Mouse (Mus musculus): ENCODE measurements around the gene Cdc42ep5.
A peak's percentile ranks its signal among the peaks of the same experiment; 100 is the strongest.

The Cdc42ep5 gene

DNA sequence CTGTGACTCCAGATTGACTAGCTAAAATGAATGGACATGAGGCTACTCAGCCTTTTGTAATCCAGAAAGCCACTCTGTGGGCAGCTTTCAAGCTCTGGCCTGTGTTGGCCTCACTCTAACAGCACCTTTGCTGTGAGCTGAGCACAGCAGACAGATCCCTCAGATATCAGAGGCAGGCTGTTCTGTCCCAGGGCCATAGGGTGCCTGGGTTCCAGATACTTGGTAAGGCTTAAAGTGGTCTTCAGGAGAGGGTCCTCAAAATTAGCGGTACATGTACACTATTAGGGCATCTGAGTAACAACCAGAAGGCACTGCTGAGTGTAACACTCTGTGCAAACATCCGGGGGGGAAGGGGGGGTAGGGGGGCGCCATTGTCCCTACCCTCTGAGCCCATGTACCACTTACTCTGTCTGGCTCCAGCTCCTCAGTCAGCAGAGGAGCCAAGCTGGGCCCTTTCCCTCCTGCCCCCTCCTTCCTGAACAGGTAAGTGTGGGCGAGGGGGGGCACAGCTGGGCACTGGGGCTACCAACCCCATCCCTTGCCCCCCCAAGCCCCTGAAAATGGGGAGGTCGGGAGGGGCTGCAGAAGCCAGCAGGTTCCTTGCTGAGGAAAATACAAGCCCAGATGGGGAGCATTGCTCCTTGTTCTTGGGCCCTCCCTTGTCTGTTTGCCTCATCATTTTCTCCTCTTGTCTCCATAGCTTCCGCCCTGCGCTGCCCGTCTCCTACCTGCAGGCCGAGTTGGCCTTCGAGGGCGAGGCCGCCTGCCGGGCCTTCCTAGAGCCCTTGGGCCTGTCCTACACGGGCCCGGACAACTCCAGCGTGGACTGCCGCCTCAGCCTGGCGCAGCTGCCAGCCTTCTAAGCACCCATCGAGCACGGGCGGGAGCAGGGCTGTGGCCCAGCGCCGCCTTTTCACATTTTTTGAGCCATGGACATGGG is 18.1 kb downstream of the Cdc42ep5 start:
- no peak for DNase-seq (ENCODE audit: extremely low spot score, low read depth, low spot score)

DNA sequence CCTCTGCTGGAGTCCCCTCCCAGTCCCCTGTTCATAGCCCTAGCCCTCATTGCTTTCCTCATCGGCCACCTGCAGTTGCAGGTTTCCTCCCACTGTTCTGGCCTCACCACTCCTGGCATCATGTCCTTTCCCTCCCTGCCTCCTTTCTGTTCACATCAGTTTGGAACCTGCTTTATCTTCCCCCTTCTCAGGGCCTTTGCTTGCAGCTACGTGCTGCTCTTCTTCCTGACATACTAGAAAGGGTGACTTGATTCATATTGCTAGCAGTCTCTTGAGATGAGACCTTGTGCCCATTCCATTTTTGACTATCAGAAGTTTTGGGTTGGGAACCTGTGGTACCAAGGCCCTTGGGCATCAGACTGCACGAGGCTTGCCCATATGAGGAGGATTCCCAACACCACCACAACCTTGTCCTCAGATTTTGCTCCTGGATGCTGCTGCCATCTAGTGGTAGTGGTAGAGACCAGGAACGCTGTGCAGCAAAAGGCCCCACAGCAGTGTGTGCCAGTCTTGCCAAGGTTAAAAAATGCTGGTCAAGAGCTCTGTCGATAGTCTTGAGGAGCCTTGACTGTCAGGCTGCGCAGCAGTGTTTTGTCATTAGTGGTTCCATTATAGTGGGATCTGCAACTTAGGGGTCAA is 19.0 kb downstream of the Cdc42ep5 start:
- no peak for DNase-seq (ENCODE audit: extremely low spot score, low read depth, low spot score)

DNA sequence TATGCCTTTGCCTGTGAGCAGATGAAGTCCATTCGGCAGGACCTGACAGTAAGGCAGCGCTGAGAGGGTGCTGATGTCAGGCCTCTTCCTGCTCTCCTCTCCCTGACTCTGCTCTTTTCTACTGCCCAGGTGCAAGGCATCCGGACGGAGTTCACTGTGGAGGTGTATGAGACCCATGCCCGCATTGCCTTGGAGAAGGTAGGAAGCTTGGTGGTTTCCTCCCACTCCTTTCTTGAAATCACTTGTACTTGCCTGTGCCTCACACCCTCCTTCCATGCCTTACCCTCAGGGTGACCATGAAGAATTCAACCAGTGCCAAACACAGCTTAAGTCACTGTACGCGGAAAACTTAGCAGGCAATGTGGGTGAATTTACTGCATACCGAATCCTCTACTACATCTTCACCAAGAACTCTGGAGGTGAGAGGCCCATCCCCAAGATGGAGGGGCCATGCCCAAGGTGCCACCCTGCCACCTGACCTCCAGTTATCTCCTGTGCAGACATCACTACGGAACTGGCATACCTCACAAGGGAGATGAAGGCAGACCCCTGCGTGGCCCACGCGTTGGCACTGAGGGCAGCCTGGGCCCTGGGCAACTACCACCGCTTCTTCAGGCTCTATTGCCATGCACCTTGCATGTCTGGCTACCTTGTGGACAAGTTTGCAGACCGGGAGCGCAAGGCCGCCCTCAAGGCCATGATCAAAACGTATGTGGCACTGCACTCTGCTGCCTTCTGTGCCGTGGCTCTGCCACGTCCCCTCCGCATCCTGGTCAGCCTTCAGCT is 19.7 kb downstream of the Cdc42ep5 start:
- no peak for DNase-seq (ENCODE audit: extremely low spot score, low read depth, low spot score)

DNA sequence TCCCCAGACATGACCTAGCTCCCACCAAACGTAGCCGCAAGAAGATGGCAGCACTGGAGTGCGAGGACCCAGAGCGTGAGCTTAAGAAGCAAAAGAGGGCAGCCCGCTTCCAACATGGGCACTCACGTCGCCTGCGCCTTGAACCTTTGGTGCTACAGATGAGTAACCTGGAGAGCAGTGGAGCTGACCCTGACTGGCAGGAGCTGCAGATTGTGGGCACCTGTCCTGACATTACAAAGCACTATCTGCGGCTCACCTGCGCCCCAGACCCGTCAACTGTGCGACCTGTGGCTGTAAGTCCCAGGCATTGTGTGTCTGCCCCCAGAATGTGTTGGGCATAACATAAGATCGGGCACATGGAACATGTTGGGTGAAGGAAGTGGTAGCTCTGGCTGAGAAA is 20.6 kb downstream of the Cdc42ep5 start:
- no peak for DNase-seq (ENCODE audit: extremely low spot score, low read depth, low spot score)

DNA sequence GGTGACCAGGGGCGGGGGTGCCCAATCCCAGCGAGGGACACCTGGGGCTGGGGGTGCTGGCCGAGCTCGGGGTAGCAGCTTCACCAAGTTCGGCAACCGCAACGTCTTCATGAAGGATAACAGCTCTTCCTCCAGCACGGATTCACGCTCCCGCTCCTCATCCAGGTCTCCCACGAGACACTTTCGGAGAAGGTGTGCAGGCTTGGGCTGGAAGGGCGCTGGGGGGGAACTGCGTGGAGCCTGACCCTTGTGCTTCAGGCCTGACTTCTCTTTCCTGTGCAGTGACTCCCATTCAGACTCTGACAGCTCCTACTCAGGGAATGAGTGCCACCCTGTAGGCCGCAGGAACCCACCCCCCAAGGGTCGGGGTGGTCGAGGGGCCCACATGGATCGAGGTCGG is 21.2 kb downstream of the Cdc42ep5 start:
- DNase-seq (ENCODE audit: extremely low spot score, low read depth, low spot score) = no peak

DNA sequence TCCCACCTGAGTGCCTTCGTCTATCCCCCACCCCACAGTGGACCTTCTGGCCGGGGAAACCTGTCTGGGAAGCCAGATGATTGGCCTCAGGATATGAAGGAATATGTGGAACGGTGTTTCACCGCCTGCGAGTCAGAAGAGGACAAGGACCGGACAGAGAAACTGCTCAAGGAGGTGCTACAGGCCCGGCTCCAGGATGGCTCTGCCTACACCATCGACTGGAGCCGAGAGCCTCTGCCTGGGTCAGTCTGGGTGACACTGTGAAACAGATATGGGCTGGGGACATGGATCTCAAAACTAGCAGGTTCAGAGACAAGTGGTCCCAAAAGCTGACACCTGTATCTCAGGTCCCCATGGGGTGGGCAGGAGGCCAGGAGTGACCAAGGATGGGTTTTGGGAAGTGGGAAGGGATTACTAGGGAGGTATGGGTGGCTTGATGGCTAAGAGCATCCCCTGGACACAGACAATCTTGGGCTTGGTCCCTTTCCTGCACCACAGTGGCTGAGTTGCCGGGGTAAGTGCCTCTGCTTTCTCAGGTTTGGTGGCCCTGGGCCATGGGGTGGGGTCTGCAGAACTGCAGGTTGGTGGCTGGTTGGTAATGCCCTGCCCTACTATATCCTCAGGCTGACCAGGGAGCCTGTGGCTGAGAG is 21.7 kb downstream of the Cdc42ep5 start:
- DNase-seq (ENCODE audit: extremely low spot score, low read depth, low spot score) = no peak

DNA sequence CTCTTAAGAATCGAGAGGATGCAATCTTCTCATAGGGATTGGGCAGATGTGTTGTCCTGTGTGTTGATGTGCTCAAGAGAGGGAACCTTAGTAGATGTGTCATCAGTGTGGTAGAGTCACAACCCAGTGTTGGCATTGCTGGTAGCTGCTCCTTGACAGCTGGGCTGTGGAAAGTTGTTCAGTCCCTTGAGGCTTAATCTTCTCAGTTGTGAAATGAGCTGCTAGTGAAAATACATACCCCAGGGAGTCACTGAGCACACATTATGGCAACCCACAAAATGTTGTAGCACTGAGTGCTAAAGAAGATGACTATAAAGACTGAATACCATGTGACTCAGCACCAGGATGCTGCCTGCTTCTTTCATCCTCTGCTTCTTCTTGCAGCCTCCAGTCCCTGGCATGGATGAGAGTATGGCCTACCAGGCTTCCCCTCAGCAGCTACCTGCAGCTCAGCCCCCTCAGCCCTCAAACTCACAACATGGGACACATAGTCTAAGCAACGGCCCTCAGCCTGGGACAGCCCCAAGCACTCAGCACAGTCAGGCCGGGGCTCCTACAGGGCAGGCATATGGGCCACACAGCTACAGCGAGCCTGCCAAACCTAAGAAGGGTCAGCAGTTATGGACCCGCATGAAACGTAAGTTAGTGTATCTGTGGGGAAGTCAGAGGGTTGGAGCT is 22.9 kb downstream of the Cdc42ep5 start:
- DNase-seq (ENCODE audit: extremely low spot score, low read depth, low spot score) = no peak

DNA sequence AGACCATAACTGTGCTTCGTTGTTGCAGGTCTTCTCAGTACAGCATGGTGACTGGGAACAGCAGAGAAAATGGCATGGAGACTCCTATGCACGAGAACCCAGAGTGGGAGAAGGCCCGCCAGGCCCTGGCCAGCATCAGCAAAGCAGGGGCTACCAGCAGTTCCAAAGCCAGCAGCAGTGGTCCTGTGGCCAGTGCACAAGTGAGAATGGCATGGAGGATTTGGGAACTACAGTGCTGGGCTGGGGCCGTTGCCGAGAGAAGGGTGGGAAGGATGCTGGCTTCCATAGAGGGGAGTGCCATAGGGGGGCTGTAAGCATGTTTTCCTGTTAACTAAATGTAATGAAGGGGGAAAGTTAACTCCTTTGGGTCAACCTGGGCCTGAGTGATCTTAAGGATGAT is 25.3 kb downstream of the Cdc42ep5 start:
- no peak for DNase-seq (ENCODE audit: extremely low spot score, low read depth, low spot score)

DNA sequence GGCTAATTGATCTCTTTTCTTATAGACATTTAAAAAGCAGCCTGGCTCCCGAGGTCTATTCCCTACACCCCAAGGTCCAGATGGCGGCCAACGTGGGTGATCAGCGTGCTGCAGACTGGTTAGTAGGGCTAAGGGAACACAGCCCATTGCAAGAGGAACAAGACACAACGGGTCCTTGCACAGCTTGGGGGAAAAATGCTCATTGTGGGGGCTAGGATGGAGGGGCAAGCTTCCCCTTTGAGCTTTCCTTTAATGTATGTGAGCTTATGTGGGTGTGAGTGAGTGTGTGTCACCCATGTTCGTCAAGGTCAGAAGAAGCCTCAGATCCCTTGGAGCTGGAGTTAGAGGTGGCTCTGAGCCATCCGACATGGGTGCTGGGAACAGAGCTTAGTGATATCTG is 26.0 kb downstream of the Cdc42ep5 start:
- no peak for DNase-seq (ENCODE audit: extremely low spot score, low read depth, low spot score)

DNA sequence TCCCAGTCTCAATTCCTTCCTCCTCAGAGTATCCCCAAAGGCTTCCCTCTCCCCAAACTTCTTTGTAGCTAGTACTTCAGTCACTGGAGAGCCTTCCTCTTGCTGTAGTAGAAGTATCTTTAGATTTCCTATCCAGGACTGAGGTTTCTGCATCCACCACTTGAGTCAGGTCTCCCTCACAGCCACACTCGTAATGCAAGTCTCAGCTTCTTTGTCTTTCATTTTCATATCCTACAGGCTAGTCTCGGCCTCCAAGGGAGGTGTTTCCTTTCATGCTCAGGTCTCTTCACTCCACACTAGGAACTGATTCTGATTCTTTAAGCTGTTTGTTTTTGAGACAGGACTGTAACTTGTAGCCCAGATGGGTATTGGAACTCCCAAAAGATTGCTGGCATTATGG is 26.5 kb downstream of the Cdc42ep5 start:
- DNase-seq (ENCODE audit: extremely low spot score, low read depth, low spot score) = no peak

DNA sequence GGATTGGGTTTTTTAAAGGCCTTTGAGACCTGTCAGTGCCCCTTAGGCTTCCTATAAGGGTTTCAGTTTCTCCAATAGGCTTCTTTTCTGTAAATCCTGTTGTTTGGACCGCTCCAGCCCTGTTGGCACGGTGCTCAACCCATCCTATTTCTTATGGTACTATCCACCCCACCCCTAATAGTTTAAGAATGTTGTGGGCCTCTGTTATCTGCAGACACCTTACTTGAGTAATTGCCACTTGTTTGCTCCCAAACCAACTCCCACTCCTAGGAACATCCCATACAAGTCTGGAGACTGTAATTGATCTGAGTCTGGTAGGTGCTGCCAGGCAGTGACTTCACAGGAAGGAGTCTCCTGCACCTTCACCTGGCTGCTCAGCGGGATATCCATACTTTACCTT is 26.9 kb downstream of the Cdc42ep5 start:
- DNase-seq (ENCODE audit: extremely low spot score, low read depth, low spot score) = no peak

DNA sequence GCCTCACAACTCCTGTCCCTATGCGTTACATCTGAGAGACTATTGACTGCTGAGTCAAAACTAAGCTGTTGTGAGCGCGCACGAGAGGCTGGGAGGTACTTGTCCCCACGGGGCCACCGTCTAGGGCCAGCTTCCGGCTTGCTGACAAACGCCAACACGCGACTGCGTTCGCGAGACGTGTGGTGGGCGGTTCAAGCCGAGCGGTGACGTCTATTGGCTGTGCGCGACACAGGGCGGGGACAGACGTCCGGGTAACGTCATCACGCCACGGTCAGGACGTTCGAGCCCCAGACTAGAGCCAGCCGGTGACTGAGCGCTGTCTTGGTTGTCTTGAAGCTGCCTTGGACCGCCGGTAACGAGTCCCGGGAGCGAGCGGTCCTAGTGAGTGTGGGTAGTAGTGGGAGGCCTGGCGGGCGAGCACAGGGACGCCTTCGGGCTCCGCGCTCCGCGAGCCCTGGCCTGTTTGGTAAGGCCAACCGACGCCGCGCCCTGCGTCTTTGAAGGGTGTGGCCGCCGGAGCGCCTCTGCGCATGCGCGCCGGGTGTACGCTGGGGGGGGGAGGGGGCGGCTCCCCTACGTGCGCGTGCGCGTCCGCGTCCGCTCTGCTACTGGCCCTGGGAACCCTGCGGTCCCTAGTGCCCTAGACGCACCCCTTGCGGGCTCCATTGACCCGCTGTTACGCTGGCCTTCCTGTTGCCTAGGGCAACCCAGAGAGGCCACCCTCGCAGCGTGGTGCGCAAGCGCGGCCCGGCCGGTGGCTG is 27.7 kb downstream of the Cdc42ep5 start, which contains the start of gene Leng8:
Leng8 (plus strand) TSS at position 269 of the 761 bp plus-strand sequence.
- peak; percentile 92 for DNase-seq (ENCODE audit: extremely low spot score, low read depth, low spot score)

DNA sequence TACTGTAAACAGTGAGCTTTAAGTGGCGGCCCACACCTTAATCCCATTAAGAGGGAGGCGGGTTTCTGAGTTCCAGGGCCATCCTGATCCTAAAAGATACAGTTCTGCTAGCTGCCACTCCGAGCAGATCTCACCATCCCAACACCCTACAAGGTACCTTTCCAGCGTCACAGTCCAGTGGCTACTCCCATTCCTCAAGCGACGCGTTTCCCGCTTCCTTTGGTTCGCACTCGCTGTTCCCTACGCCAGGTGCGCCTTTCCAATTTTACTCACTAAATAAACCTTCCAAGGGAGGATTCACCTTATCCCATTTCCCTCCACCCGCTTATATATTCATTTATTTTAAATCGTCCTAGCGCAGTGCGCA is 28.3 kb downstream of the Cdc42ep5 start:
- no peak for DNase-seq (ENCODE audit: extremely low spot score, low read depth, low spot score)

DNA sequence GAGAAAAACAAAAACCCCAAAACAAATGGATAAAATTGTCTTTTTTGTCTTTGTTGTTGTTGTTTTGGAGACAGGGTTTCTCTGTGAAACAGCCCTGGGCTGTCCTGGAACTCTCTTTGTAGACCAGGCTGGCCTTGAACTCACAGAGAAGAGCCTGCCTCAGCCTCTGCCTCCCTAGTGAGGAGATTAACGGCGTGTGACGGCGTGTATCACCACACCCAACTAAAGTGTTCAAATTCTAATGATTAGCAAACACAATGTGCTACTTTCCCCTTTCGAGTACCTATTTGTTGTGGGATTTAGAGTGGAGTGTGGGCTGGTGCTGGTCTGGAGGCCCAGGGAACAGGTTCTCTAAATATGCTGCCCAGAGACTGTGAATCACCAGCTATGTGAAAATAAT is 29.7 kb downstream of the Cdc42ep5 start:
- DNase-seq (ENCODE audit: extremely low spot score, low read depth, low spot score) = no peak

DNA sequence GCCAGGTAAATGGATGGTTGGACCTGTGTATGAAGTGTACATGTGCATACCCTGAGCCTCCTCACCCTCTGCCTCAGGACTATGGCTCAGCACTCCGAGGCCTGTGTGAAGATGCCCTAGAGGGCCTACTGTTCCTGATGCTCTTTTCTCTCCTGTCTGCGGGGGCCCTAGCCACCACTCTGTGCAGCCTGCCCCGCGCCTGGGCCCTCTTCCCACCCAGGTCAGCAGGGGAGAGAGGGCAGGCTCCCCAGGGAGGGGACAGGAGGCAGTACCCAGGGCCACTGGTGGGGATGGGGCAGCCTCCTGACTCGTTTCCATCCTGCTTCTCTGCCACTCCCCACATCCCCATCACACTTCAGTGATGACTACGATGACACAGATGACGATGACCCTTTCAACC is 31.7 kb downstream of the Cdc42ep5 start:
- no peak for DNase-seq (ENCODE audit: extremely low spot score, low read depth, low spot score)

DNA sequence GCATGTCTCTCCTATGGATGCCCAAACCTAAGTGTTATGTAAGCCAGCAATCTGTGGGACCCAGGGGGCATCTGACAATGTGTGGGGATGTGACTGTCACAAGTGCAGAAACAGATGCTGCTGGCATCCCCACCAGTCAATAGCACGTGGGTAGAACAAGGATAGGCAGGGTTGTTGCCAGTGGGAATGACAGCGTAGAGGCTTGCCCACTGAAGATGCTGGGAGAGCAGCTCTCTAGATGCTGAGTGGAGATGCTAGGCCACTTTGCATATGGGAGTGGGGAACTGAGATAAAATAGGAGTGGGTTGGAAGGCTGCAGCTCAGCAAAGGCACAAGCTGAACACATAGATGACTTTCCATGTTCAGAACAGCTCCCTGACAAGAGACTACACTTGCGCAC is 32.1 kb downstream of the Cdc42ep5 start:
- no peak for DNase-seq (ENCODE audit: extremely low spot score, low read depth, low spot score)

DNA sequence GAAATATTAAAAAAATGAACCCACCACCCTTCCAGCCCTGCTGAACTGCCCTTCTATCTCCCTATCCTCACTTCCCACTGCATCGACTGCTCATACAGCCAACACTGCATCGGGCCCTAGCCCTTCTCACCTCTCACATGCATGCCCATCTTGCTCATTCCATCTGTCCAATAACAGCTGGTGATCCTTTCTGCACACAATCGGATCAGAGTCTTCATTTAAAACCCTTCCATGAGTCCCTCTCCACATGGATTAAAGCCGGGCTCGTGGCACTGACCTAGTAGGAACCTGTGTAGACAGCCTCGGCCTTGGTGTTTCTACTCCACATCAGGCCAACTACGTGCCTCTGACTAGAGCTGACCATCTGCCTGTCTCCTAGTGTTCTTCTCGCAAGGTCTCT is 32.7 kb downstream of the Cdc42ep5 start:
- no peak for DNase-seq (ENCODE audit: extremely low spot score, low read depth, low spot score)

DNA sequence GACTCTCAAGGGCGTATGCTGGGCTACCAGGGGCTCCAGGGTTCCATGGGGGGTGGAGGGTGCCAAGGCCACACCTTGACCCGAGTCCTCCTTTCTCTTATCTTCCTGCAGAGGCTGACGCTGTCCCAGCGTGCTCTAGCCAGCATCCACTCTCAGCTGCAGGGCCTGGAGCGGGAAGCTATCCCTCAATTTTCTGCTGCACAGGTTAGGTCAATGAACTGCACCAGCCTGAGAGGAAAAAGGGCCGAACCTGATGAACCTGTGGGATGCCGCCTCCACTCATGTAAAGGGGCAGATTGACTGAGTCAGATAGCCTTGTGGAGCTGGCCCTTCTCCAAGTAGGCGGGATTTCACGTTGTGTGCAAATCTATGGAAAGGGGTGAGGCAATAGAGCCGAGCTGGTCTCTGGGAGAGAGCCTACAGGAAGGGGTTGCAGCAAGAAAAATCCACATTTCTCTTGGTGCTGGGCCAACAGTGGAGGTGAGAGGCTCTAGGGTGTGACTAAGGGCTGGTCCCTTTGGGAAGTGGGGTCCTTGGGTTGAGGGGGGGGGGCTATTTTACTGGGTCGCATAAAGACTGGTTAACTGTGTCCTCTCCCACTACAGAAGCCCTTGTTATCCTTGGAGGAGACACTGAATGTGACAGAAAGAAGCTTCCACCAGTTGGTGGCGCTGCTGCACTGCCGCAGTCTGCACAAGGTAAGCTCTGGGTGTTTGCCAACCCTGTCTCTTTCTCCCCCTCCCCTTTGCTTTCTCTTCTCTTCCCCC is 33.8 kb downstream of the Cdc42ep5 start:
- no peak for DNase-seq (ENCODE audit: extremely low spot score, low read depth, low spot score)

DNA sequence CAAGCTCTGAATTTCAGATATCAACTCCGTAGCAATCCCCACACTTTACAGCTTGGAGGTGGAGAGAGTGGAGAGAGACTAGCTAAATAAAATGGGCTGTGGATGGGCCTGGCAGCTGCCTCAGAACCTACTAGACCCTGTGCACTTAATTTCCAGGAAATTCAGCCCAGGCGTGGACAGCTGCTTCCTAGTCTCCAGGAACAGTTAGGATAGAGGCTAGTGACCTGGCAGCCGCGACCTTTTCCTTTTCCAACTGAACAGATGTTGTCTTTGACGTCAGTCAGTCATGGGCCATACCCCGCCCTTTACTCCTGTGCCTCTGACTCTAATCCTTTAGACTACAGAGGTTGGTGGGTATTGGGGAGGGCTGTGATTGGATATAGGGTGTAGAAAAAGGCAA is 35.8 kb downstream of the Cdc42ep5 start:
- no peak for DNase-seq (ENCODE audit: extremely low spot score, low read depth, low spot score)

All from hindlimb bud, embryonic 11.5 days (tissue).